Comparison of ENCODE assay signal across 8 mouse cellular contexts in the genomic region with DNA sequence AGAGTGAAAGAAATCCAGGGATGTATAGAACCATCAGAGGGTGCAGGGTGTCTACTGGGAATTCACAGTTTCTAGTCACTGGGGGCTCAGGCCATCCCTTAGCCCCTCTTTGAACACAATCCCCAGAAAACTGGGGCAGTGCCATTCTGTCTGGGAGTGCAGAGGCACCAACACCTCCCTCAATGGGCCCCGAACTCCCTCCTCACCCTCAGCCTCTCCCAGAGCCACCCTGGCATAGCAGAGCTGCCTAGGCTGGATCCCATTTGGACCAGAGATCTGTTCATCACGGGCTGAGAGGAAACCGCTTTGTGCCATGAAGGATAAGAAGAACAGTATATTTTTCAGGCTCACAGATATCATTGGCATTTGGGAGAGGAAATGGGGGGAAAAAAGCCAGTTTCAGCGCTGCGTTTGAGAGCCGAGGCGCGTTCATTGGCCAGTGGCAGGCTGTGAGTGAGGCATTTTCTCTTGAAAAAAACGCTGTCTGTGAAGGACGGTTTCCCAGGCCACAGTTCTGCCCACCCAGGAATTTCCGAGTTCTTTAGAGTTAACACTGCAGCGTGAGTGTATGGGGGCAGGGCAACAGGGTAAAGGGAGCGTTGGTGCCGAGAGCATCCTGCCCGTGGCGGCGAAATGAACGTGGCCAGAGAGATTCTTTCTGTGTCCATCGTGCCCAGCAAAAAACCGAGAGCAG.
DNase-seq lines count a peak whose midpoint lies in the region; ATAC-seq lines count a peak whose summit lies in the region.

No protein-coding gene starts in this region.

- peak overlapping the region; percentile 14 for H3K4me3 ChIP-seq in hindbrain, embryonic 14.5 days (replicated peaks; ENCODE audit: low read length)

- H3K36me3 ChIP-seq in hindbrain, embryonic 14.5 days (replicated peaks; ENCODE audit: control insufficient read depth, insufficient read depth): no peaks in the 10 kb centered on the region

- WGBS in hindbrain, embryonic 14.5 days: 5% methylated on average over 20 of the region's 20 CpGs

- peak overlapping the region; percentile 77 for H3K27ac ChIP-seq in hindbrain, embryonic 14.5 days

- H3K4me1 ChIP-seq in hindbrain, embryonic 14.5 days (replicated peaks; ENCODE audit: control insufficient read depth, insufficient read depth, low read length): peaks cover 21% of the 10 kb centered on the region

- peak; percentile 36 to 45 for DNase-seq in layer of hippocampus, postnatal 10 days (ENCODE audit: low spot score in 2 of 2)
- DNase-seq in layer of hippocampus, adult 8-10 months (ENCODE audit: low spot score in 2 of 2): no peak
- DNase-seq in embryo, embryonic 9.5 days (ENCODE audit: extremely low spot score): peak; percentile 66
- DNase-seq in hindbrain, embryonic 14.5 days (ENCODE audit: low spot score): peak; percentile 72
- peak; percentile 66 for DNase-seq in neural tube, embryonic 10.5 days (ENCODE audit: extremely low spot score, low spot score)
- no peak for DNase-seq in ovary, adult 18-20 months (ENCODE audit: low spot score)
- no peak for DNase-seq in T-cell, adult 2 months (ENCODE audit: low spot score)

- H3K27me3 ChIP-seq in hindbrain, embryonic 14.5 days (ENCODE audit: control insufficient read depth, insufficient read depth, low read length): no peaks in the 10 kb centered on the region

- ATAC-seq in hindbrain, embryonic 14.5 days (ENCODE audit: low FRiP score): peak; percentile 75
- ATAC-seq in activated CD4-positive, CD25-positive, alpha-beta regulatory T cell, adult 4 months: no peak

- H3K4me2 ChIP-seq in hindbrain, embryonic 14.5 days (replicated peaks): peak overlapping the region; percentile 52

- H3K9ac ChIP-seq in hindbrain, embryonic 14.5 days: peak overlapping the region; percentile 50

- no peaks in the 10 kb centered on the region for H3K9me3 ChIP-seq in hindbrain, embryonic 14.5 days (ENCODE audit: control insufficient read depth, low read length)

Comparison
In these comparisons a context has a peak if more than half of its experiments do, and no peak if none do; other contexts are left out.
1. DNase-seq: peak in layer of hippocampus, postnatal 10 days (2 of 2), embryo, embryonic 9.5 days (single experiment), hindbrain, embryonic 14.5 days (single experiment) and neural tube, embryonic 10.5 days (single experiment); none in layer of hippocampus, adult 8-10 months (0 of 2), ovary, adult 18-20 months (single experiment) and T-cell, adult 2 months (single experiment).